Mouse (Mus musculus) layer of hippocampus, adult 9-10 months (tissue): ENCODE data around the gene Gcnt4.
"Not testable (repeated sequence)": the region's sequence is repeated elsewhere in the genome, so short reads cannot be mapped to it uniquely, and the experiment has no call there.

Experiments
- DNase-seq: peaks from one replicate; pipeline ENCODE4 v3.0.0; 2022; ENCODE audit warnings: low spot score

The Gcnt4 gene

DNA sequence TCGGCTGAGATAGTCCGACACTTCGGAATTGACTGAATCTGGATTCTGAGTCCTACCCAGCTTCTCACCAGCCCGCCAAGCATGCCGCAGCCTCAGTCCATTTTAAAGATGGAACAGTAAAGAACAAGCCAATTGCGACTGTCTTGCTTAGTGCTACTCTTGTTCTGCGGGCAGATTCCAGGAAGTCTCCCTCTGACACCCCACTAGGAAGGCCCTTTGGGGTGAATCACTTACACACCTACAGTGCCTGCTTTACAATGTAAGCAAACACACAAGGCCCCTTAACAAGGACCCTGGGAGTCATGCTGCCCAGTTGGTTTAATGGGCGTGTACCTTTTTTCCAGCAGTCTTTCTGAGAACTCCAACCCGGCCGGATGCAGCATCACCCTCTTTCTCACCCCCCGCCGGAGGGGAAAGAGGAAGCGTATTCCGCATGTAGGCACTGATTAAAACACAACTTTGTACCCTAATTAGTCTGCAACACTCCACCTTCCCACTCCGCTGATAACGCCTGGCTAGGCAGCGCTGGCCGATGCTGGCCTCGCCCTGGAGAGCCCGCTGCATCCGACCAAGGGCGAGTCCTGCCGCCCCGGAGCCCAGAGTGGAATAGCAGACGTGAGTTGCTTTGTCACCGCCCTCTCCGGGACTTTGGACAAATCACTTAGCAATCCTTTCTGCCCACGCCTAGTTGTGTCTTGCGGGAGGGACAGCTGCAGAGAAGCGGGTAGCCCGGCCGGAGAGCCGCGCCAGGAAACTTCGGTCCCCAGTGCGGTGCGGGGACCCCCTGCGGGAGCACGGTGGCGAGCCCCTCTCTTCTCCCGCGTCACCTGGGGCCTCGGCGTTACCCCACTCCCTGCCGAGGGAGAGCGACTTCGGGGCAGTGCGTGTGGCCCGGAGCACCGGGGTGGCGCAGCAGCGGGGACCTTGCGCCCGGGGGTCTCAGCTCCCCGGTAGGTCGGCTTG is at the start of gene Gcnt4:
Gene Gcnt4 (plus strand): TSS at position 691 of the 963 bp plus-strand sequence.
- DNase-seq = no peak

DNA sequence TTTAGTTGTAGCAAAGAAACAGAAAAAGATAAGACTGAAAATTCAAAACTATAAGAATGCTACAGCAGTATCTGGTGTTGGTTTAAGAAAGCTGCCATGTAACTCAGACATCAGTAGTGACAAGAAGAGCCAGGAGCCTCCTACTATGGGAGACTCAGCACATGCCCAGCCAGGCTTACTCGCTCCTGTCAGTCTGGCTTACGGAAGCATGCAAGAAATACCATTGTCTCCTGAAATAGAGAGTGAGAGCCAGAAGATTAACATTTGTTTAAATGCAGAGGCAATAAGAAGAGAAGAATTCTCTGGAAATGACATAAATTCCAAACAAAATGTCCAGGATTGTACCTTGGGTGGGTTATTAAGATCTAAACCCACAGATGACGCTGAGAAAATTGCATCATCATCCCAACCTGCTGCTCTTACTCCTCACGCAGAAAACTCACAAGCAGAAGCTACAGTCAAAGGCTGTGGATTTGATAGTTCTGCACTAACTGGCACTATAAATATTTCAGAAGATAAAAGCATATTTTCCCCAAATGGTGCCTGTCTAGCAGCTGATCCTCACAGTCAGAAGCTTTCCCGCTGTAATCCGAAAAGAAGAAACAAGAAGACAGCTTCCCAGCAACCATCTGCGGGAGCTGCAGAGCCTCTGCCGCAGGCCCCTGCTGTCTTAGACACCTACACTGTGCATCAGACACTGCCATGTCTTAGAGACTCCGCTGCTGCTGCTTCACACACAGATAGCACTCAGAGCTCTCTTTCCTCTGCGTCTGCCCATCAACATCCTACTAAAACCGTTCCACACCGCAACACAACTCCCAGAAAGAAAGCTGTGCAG is 46.0 kb upstream of the Gcnt4 start:
- peak; percentile 10 for DNase-seq

DNA sequence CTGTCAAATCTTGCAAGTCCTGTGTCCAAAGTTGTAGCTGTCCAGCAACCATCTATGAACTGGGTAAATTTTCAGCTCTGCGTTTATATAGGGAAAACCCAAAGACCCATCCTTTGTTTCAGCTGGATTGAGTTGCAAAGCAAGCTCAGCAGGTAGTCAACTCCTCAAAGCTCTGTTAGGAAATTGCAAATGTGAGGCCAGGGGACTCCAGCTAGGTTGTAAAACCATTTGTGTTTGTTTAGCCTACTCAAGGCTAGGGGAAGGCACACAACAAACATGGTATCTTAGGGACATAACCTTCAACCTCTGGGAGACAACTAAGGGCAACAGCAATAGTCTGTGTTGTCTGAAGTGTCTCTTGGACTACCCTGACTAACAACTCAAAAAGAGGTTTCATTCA is 40.0 kb upstream of the Gcnt4 start:
- DNase-seq = no peak

DNA sequence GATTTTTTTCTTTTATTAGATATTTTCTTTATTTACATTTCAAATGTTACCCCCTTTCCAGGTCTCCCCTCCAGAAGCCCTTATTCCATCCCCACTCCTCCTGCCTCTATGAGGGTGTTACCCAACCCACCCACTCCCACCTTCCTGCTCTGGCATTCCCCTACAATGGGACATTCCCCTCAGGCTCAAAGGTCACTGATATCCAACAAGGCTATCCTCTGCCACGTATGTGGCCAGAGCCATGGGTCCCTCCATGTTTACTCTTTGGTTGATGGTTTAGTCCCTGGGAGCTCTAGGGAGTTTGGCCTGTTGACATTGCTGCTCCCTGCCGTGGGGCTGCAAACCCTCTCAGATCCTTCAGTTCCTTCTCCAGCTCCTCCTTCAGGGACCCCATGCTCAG is 34.5 kb upstream of the Gcnt4 start:
- DNase-seq = no peak

DNA sequence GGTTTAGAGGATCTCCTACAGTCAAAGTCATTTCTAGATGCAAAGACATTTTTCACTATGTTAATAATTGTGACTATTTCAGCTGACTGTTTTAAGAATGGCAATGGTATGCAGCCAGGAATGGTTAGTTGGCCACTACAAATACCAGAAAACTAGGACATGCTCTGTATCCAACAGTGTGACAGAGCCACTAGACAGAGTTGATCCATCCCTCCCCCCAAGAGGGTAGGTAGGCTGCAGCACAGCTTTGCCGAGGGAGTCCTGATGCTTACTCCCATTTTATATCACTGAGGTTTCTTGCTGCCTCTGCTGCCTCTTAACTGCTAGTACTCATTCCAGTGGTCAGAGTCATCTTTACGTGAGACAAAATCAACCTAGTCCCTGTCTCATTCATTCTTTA is 29.3 kb upstream of the Gcnt4 start:
- DNase-seq = no peak

DNA sequence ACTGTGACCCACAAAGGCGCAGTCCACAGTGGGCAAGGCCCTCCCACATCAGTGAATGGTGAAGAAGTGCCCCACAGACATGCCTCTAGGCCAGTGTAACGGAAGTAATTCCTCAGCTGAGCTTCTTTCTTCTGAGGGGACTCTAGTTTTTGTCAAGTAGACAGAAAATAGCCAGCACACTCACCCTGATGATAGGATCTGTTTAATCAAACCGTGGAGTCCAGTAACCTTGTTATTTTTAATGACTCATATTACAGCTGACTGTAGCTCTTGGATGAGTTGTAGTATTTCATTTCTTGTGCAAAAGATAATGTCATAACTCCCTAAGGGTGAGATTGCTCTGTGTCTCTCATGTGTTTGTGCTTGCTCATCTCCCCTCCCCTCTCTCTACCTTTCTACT is 17.8 kb upstream of the Gcnt4 start:
- no peak for DNase-seq

DNA sequence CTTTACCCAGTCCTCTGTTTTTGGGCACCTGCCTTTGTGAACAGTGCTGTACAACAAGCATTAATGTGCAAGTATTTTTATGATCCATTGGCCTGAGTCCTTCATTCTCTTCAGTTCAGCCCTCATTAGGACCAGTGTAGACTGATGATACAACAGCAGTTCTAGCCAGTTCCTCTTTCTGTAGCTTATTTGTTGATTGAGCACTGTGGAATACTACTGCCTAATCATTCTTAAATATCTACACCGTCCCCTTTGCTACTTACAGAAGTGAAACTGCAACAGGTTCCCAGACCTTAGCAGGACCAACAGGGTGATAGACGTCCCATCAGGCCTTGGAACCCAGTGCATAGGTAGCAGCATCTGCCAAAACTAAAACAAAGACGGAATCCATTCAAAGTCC is 13.3 kb upstream of the Gcnt4 start:
- DNase-seq = no peak

DNA sequence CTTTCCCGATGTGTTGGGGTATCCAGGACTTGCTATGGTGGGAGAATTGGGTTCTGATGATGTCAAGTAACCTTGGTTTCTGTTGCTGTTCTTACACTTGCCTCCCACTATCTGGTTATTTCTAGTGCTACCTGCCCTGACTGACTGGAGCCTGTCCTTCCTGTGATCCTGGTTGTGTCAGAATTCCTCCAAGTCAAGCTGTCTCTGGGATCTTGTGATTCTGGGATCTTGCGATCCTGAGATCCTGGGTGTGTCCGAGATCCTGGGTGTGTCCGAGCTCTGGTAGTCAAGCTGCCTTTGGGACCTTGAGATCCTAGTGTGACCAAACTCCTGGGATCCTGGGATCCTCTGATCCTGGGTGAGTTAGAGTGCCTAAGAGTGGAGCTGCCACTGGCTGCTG is 1.4 kb upstream of the Gcnt4 start:
- DNase-seq = not testable (repeated sequence)

DNA sequence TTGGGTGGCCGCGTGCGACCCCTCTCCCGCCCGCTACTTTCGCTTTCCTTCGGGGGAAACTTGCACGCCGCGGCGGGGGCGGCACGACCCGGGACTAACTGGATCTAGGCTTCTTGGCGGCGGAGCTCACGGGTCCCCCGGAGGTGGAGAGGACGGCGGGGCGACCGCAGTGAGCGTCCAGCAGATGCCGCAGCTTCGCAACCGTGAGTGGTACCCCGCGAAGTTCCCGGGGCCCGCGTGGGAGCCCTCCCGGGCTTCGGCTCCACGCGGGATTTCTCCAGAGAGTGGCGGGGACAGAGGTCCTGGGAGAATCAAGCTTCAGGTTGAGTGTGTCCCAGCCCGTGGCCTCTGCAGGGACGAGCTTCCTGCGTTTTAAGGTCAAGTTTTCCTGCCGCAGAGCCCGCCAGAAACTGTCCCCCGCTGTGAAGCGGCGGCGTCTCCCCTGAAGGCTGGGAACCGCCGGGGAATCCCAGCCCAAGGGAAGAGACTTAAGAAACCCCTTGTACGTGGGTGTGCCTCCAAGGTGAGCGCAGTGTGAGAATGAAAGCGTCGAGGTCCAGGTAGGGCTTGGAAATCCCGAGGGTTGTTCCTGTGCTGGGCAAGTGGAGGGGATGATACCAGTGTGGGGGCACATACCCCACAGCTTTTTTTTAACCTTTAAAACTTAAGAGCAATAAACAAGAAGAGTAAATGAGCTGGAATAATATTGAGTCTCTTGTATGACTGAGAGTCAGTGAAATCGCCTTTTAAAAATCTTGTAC is 676 bp downstream of the Gcnt4 start:
- no peak for DNase-seq

DNA sequence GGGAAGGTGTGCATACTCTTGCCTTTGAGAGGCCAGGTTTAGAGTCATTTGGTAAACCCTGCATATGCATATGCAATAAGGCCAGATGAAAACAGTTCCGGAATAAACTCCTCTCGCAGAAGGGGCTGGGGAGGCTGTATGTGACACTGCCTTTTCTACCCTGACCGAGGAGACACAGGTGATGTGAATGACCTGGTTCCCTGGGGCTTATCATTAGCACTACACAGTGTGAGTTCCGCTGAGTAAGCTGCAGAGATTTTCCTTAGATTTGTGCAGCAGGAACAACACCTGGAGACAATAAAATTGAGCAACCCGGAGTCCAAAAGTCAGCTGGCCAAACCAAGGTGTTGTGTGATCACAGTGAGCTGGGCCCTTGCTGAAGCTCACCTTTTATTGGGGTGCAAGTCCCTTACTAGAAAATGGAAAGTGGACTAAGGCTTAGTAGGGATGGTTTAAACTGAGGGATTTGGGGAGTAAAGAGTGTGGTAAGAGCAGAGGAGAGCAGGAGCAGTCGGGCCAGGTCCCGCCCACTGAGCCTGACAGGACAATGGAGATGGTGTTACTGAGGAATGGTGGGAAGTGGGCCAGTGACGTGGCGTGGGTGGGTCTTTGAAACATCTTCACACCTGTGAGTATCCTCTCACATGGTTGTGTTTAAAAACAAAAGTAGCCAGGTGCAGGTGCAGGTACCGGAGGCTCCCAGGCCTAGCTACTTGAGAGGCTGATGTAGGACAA is 1.7 kb downstream of the Gcnt4 start:
- DNase-seq = no peak

DNA sequence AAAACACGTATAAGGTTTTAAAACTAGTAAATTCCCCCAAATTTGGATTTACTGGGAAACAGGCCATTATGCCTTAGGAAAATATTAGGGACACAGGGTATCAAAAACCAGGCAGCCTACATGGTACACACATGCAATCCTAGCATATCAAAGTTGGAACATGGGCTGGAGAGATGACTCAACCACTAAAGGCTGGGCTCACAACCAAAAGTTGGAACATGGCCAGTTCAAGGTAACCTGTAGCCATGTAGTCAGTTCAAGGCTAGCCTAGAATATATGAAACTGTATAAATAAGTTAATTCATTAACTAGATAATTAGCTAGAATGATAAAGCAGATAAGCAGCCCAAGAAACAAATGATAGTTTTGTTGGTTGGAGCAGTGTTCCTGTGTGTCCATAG is 3.3 kb downstream of the Gcnt4 start:
- no peak for DNase-seq

DNA sequence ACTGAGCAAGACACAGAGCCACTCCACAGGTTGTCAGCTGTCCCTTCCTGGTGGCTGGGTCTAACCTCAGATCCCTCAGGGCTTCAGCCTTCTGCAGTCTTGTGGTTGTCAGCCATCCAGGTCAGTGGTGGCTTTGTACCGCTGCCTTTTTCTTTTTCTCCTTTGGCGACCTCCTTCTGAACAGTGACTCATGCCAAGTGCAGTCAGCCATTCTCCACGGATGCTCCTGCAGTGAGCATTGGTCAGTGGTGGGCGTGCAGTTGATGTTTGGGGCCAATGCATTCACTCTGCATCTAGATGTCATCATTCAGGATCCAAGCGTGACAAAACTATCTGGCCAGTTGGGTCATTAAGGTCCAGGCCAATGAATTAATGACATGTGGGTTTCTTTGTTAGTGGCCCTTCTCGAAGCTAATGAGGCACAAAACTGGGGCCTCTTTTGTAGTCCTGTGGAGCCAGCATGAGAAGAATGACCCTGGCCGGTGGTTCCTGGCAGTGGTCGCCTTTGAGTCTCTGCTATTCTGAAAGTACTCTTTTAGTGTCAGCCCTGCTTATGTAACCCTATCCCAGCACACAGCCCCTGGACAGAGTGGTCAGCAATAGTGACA is 4.0 kb downstream of the Gcnt4 start:
- no peak for DNase-seq

DNA sequence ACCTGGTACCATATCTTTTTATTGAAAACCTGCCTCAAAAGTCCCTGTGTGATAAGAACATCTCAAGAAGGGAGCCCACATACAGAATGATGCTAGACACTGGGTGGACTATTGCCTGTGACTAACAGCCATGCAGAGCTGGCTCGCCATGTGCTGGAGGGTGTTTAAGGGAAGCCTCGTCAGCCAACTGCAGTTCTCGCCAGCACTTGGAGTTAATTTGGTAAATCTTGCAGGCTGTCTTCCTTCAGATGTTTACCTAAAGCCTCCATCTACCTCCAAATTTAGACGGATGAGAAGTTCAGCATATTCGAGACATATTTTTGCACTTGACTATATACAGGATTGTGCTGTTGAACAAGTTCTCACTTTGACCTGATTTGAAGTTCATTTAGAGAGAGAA is 8.3 kb downstream of the Gcnt4 start:
- DNase-seq = no peak

DNA sequence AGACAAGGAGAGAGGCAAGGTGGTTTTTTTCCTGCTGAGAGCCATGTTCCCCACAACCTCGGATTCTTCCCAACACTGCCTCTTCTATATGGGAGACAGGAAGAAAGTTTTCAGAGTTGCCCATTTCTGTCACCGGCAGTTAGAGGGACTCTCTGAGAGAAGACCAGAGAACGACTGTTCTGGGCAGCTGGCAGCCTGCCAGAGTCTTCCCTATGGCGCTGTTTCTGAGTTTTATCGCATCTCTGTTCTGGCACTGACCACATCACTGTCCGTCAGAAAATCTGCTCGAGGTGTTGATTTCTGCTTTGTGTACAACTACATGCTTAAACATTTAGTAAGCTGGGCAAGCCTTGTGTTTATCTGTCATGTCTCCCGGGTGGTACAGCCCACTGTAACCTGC is 8.9 kb downstream of the Gcnt4 start:
- DNase-seq = no peak

DNA sequence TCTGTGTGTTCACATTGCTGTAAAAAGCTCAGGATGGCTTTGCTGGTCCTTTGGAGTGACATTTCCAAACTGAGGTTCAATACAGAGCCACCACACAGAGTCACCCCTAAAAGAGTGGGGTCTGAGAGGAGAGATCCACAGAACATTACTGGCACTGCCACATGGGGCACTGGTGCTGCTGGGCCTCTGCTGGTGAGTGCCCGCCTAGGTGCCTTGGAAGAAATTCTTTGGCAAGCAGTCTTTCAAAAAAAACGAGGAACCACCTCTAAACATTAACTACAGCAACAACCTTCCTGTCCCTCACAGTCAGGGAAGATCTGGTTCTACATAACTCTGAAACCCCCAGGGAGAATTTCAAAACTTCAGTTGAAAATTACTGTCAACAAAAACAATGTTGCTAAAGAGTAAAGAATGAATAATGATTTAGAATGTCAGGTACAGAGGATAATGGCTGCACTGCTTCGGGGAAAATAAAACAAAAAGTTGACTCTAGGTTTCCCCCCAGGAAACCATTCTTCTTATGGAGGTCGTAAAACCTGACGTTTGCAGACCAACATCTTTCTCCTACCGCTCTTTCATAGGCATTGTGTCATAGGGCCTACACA is 11.8 kb downstream of the Gcnt4 start:
- DNase-seq = no peak

DNA sequence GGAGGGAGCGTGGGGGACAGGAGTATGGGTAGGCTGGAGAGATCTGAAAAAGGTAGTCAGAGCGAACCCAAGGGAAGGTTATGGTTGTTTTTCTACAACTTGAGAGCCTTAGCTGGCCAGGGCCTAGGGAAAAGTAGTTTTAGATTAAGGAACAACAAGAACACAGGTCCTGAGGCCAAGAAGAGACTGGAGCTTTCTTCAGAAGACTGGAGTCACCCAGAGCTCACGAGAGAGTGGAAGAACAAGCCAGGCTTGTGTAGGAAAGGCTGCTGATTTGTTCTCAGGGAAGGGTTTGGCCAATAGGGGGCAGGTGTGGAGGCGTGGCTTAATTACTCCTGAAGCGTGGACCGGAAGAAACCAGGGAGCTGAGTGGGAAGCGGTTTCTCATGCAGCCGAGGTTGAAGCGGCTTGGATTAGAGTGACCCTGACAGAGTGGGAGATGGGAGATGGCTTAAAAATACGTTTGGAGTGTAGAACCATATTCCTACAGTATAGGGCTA is 12.6 kb downstream of the Gcnt4 start:
- no peak for DNase-seq

DNA sequence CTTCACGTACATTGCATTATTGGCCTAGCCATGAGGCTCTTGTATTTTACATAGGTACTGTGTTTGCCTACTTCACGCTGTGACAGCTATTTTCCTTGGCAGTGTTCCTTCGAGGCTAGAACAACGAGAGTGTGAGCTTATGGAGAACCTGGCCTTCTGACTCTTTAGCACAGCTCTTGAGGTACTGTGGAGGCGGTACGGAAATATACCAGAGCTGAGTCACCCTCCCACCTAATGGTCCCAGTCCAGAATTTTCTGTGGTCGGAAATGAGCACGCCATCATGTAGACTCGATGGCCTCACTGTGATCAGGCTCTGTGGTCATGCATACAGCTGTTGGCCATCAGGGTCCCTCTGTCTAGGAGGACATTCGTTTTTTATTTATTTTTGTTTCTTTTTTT is 15.2 kb downstream of the Gcnt4 start:
- DNase-seq = no peak

DNA sequence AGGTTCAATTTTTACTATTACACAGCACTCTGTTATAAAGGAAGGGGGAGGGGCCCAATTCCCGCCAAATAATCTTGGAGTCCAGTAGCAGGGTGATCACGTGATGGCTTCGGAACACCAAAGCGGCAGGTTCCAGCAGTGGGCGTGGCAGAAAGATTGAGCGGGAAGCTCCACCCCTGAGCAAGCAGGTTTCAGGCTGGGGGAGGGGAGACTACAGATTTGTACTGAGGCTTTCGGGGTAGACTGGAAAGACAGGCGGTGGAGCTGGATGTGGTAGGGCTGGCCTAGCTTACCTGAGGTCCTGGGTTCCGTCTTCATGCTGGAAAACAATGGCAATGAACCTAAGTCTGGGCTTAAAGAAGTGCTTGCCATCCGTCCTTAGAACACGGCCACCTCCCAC is 17.0 kb downstream of the Gcnt4 start:
- not testable (repeated sequence) for DNase-seq

DNA sequence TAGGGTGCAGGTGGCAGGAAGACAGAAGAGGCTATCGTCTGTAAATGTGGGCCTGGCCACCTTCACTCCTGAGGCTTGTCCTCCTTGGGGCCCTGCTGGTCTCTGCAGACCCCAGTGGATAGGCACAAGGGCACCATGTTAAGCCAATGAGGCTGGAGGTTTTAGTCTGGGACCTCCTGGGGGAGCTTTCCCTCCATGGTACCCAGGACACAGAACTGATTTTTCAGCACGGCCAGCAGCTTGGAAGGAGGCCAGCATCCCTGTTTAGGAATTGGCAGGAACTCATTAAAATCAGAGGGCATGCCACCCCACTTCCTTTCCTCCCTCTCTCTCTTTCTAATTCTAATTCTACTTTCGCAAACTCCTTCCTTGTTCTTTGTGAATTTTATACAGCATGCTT is 19.1 kb downstream of the Gcnt4 start:
- DNase-seq = no peak

DNA sequence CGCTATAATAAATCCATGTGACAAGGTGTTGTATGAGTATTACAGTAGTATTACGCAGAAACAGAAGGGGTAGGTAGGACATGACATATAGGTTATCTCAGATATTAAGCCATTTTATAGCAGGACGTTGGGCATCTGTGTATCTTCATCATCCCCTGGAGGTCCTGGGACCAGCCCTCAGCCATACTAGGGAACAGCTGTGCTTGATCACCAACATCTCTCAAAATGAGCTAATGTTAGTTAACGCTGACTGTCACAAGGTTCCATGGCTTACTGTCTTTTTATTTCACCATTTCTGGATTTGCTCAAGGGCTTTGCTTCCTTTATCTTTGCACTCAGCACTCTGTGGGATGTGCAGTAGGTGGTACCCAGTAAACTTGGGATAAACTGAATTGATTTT is 21.3 kb downstream of the Gcnt4 start:
- no peak for DNase-seq

DNA sequence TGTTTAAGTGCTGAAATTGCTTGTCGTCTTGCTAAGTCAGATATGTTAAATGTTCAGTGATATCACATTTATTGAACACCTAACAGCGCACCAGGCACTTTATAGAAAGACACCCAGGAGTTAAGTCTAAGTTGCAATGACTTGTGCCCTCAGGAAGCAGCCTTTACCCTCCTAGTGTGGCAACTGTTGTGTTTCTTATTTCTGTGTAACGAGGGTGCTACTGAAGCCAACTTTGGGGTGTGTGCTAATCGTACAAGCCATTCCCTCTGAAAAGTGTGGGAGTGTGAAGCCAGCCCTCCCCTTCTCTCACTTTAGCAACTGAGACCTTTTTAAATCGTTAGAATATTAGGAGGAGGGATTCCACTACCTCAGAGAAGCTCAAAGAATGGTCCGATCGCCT is 23.2 kb downstream of the Gcnt4 start:
- no peak for DNase-seq
